8 mouse cellular contexts compared by ENCODE assay signal in genomic region chr4:139643972-139644371, GRCm38 (mm10). TPM values are rescaled to one million over a fixed set of nuclear protein-coding genes. Genes with fewer than 3 reads are reported as not detected.
A peak's percentile ranks its signal among the peaks of the same experiment; 100 is the strongest.
DNase-seq lines count a peak whose midpoint lies in the region; ATAC-seq lines count a peak whose summit lies in the region.
"Had no signal": no experiment of that assay in that cellular context is flagged by ENCODE, and none has a peak within 500 bp of the region (broad histone marks: within the 10 kb centered on the region; RNA-seq: fewer than 3 reads in every experiment).

No protein-coding gene starts in this region.

- ATAC-seq in forebrain, embryonic 16.5 days = peak; percentile 35; the same call in 1 of the 2 replicates
- ATAC-seq in hindbrain, embryonic 15.5 days (ENCODE audit: low FRiP score, low read depth) = peak; percentile 32; the same call in 1 of the 2 replicates
- peak; percentile 21 for ATAC-seq in midbrain, embryonic 16.5 days

- peaks cover 8% of the 10 kb centered on the region; the same call in 1 of the 2 replicates for H3K27me3 ChIP-seq in forebrain, embryonic 16.5 days (replicated peaks; ENCODE audit: control insufficient read depth, insufficient read depth, low read length)
- peaks cover 16% of the 10 kb centered on the region for H3K27me3 ChIP-seq in hindbrain, embryonic 15.5 days
- no peaks in the 10 kb centered on the region; the same call in 1 of the 2 replicates for H3K27me3 ChIP-seq in midbrain, embryonic 16.5 days (ENCODE audit: control insufficient read depth, insufficient read depth, low read depth, low read length)

- 19% methylated on average over 9 of the region's 9 CpGs for WGBS in forebrain, embryonic 16.5 days
- 18% methylated on average over 9 of the region's 9 CpGs for WGBS in hindbrain, embryonic 15.5 days
- 12% methylated on average over 9 of the region's 9 CpGs for WGBS in midbrain, embryonic 16.5 days

- H3K4me1 ChIP-seq in forebrain, embryonic 16.5 days (replicated peaks; ENCODE audit: control insufficient read depth, insufficient read depth, low read length) = peaks cover 7% of the 10 kb centered on the region; the same call in 1 of the 2 replicates
- H3K4me1 ChIP-seq in hindbrain, embryonic 15.5 days (replicated peaks) = peaks cover 29% of the 10 kb centered on the region
- peaks cover 14% of the 10 kb centered on the region for H3K4me1 ChIP-seq in midbrain, embryonic 16.5 days (ENCODE audit: control insufficient read depth, insufficient read depth, low read length)

- intact Hi-C loops in left cerebral cortex, postnatal 25 days (cut with DNase I) = loop anchor here (1.0 to 2.0 kb wide), 2 partner anchors 26 to 215 kb away; no protein-coding TSS in a partner anchor

- H3K9me3 ChIP-seq in forebrain, embryonic 16.5 days (ENCODE audit: control insufficient read depth, low read length) = no peaks in the 10 kb centered on the region
- no peaks in the 10 kb centered on the region for H3K9me3 ChIP-seq in hindbrain, embryonic 15.5 days
- no peaks in the 10 kb centered on the region for H3K9me3 ChIP-seq in midbrain, embryonic 16.5 days (replicated peaks; ENCODE audit: control insufficient read depth, low read length, poor library complexity, severe bottlenecking)

- H3K9ac ChIP-seq in forebrain, embryonic 16.5 days (replicated peaks; ENCODE audit: low read depth, low read length) = no peak overlapping the region
- H3K9ac ChIP-seq in hindbrain, embryonic 15.5 days = no peak overlapping the region
- no peak overlapping the region for H3K9ac ChIP-seq in midbrain, embryonic 16.5 days (ENCODE audit: low read depth, low read length)

- no peak overlapping the region for H3K4me2 ChIP-seq in forebrain, embryonic 16.5 days (ENCODE audit: low read length)
- H3K4me2 ChIP-seq in hindbrain, embryonic 15.5 days = no peak overlapping the region
- no peak overlapping the region for H3K4me2 ChIP-seq in midbrain, embryonic 16.5 days (ENCODE audit: low read length)

- no peaks in the 10 kb centered on the region for H3K36me3 ChIP-seq in forebrain, embryonic 16.5 days (ENCODE audit: control insufficient read depth, insufficient read depth)
- peaks cover 21% of the 10 kb centered on the region for H3K36me3 ChIP-seq in hindbrain, embryonic 15.5 days
- H3K36me3 ChIP-seq in midbrain, embryonic 16.5 days (ENCODE audit: control insufficient read depth, insufficient read depth, low read length) = peaks cover 12% of the 10 kb centered on the region

- H3K27ac ChIP-seq in forebrain, embryonic 16.5 days (ENCODE audit: low read length) = no peak overlapping the region
- no peak overlapping the region for H3K27ac ChIP-seq in hindbrain, embryonic 15.5 days (replicated peaks)
- H3K27ac ChIP-seq in midbrain, embryonic 16.5 days (ENCODE audit: low read length) = no peak overlapping the region
- H3K27ac ChIP-seq: macrophage had no signal

- peak; percentile 85 for DNase-seq in ZHBTc4 (ENCODE audit: low read depth, low spot score)
- peak; percentile 67 for DNase-seq in cerebellum, adult 11-12 months
- peak; percentile 74 to 78 for DNase-seq in left cerebral cortex, postnatal 25 days (ENCODE audit: low spot score in 2 of 2)
- DNase-seq in spleen, postnatal 36 days (ENCODE audit: low spot score in 2 of 2) = peak; percentile 34 to 35

- H3K4me3 ChIP-seq in forebrain, embryonic 16.5 days (replicated peaks; ENCODE audit: low read length) = no peak overlapping the region
- no peak overlapping the region for H3K4me3 ChIP-seq in hindbrain, embryonic 15.5 days
- H3K4me3 ChIP-seq in midbrain, embryonic 16.5 days (ENCODE audit: low read depth, low read length) = no peak overlapping the region

RNA-seq across cellular contexts. Expression of gene Tas1r2, which starts 9.4 kb away (rescaled TPM):
- polyA plus RNA-seq in forebrain, embryonic 16.5 days (2015; fragmentation: Nextera tagmentation; extraction: Ambion mirVana) = not detected in 2 replicates
- polyA plus RNA-seq in hindbrain, embryonic 15.5 days (2015; fragmentation: Nextera tagmentation; extraction: Ambion mirVana) = not detected in 2 replicates
- not detected for total RNA-seq in left cerebral cortex, postnatal 25 days (2021)
- not detected in 2 replicates for polyA plus RNA-seq in midbrain, embryonic 16.5 days (2015; fragmentation: Nextera tagmentation; extraction: Ambion mirVana)
- polyA plus RNA-seq: macrophage had no signal

RNA-seq across cellular contexts. Expression of gene Aldh4a1, which starts 21.3 kb away (rescaled TPM):
- polyA plus RNA-seq in forebrain, embryonic 16.5 days (2015; fragmentation: Nextera tagmentation; extraction: Ambion mirVana) = 30.2 and 31.1 TPM in 2 replicates
- 27.5 and 29.4 TPM in 2 replicates for polyA plus RNA-seq in hindbrain, embryonic 15.5 days (2015; fragmentation: Nextera tagmentation; extraction: Ambion mirVana)
- total RNA-seq in left cerebral cortex, postnatal 25 days (2021) = 10 to 100 TPM; 15.9 to 17.3 TPM
- polyA plus RNA-seq in midbrain, embryonic 16.5 days (2015; fragmentation: Nextera tagmentation; extraction: Ambion mirVana) = 23.5 and 27.0 TPM in 2 replicates

RNA-seq across cellular contexts. Expression of gene Gm21969, which starts 41.0 kb away (rescaled TPM):
- polyA plus RNA-seq in forebrain, embryonic 16.5 days (2015; fragmentation: Nextera tagmentation; extraction: Ambion mirVana) = not detected in 2 replicates
- polyA plus RNA-seq in hindbrain, embryonic 15.5 days (2015; fragmentation: Nextera tagmentation; extraction: Ambion mirVana) = not detected in 2 replicates
- not detected for total RNA-seq in left cerebral cortex, postnatal 25 days (2021)
- polyA plus RNA-seq in midbrain, embryonic 16.5 days (2015; fragmentation: Nextera tagmentation; extraction: Ambion mirVana) = not detected in 2 replicates
- polyA plus RNA-seq: macrophage had no signal

Comparison
In these comparisons a context has a peak if more than half of its experiments do, and no peak if none do; other contexts are left out.
1. DNase-seq: peak in every context shown above with its lines; median percentile 85 in ZHBTc4; 76 in left cerebral cortex, postnatal 25 days; 67 in cerebellum, adult 11-12 months; 34 in spleen, postnatal 36 days.